Mouse (Mus musculus) testis, postnatal 10 days (tissue): Measurements from ENCODE around the gene Il4i1.
"Not testable (repeated sequence)": the region's sequence is repeated elsewhere in the genome, so short reads cannot be mapped to it uniquely, and the experiment has no call there.

ENCODE experiments used
- DNase-seq: peaks from one replicate; pipeline ENCODE4 v3.0.0; 2021; ENCODE audit warnings: low spot score

Il4i1 gene

GRCm38 (mm10) chr7:44864595-44865542 lies 48.7 kb downstream of the Il4i1 start:
- no peak for DNase-seq

- DNase-seq = peak; percentile 79
Observed at GRCm38 (mm10) chr7:44866276-44867009, 50.3 kb downstream of the Il4i1 start.

GRCm38 (mm10) chr7:44867010-44867702 lies 51.0 kb downstream of the Il4i1 start:
- DNase-seq = no peak

GRCm38 (mm10) chr7:44867802-44868201 lies 51.6 kb downstream of the Il4i1 start:
- no peak for DNase-seq

- no peak for DNase-seq
Observed at GRCm38 (mm10) chr7:44868465-44868864, 52.3 kb downstream of the Il4i1 start.

GRCm38 (mm10) chr7:44868919-44869696 lies 52.9 kb downstream of the Il4i1 start:
- DNase-seq = peak; percentile 83

- peak; percentile 92 for DNase-seq
Observed at GRCm38 (mm10) chr7:44869697-44870528, 53.7 kb downstream of the Il4i1 start, which contains the start of gene Ptov1. Gene Ptov1 (minus strand): TSS chr7:44869788.

- DNase-seq = no peak
Observed at GRCm38 (mm10) chr7:44870614-44871013, 54.4 kb downstream of the Il4i1 start.

- DNase-seq = no peak
Observed at GRCm38 (mm10) chr7:44871181-44871580, 55.0 kb downstream of the Il4i1 start.

GRCm38 (mm10) chr7:44871774-44872173 lies 55.6 kb downstream of the Il4i1 start:
- DNase-seq = not testable (repeated sequence)

- no peak for DNase-seq
Observed at GRCm38 (mm10) chr7:44877833-44878232, 61.6 kb downstream of the Il4i1 start.

- DNase-seq = no peak
Observed at GRCm38 (mm10) chr7:44883036-44883435, 66.8 kb downstream of the Il4i1 start.

GRCm38 (mm10) chr7:44884637-44885036 lies 68.5 kb downstream of the Il4i1 start:
- no peak for DNase-seq

- DNase-seq = no peak
Observed at GRCm38 (mm10) chr7:44886964-44887363, 70.8 kb downstream of the Il4i1 start.

GRCm38 (mm10) chr7:44888256-44889105 lies 72.3 kb downstream of the Il4i1 start:
- no peak for DNase-seq

- DNase-seq = no peak
Observed at GRCm38 (mm10) chr7:44890180-44890579, 74.0 kb downstream of the Il4i1 start.
